Mouse (Mus musculus) embryo, embryonic 10 days (tissue): ENCODE results near the gene Timeless.

Source experiments
- DNase-seq: peaks from one replicate; pipeline ENCODE4 v3.0.0-alpha.2; 2015; ENCODE audit warnings: low spot score

Gene Timeless

DNA sequence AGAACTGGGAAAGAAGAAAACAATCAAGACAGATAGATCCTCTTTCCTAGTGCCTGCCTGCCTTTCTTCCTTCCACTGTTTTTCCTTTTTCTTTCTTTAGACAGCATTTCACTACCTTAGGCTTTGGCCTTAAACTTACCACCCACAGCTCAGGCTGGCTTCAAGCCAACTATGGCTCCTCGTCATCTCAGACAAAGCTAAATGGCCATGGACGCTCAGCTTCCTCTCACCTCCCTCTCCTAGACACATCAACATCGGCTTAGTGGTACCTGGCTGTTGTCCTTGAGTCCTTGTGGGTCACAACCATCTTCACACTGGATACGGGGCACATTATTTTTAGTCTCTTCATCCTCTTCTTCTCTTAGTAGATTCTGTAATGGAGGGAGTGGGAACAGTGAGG is 65.4 kb downstream of the Timeless start:
- DNase-seq = no peak

DNA sequence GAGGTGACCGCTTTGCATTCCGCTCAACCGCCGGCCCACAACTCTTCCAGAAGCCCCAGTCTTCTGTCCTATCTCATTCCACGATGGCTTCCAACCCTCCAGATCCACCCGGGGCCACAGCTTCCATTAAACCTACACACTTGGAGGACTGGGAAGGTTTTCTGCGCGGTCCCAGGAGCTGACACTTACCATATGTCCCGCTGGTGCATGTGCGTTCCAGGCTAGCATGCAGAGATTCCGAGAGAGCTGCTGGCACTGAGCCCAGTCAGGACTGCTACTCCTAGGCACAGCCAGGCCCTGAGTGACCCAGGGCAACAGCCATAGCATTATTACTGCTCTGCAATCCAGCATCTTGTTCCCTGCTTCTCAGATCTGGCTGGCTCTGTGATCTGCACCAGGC is 65.8 kb downstream of the Timeless start:
- DNase-seq = no peak

DNA sequence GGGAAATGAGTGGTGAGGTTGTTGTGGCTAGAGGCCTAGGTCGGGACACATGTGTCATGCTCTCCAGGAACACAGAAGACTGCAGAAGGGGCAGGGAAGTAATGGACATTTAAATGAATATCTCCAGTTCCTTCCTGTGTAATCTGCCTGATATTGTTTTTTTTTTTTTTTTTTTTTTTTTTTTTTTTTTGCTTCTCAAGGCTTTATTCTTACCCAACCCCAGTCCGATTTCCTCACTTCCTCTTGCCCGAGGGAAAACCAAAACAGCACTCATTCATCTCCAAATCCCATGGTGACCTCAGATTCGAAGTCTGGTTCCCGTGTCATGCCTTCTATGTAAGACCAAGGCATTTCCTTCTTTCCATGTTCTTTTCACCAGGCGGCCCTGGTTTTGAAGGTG is 66.4 kb downstream of the Timeless start:
- no peak for DNase-seq

DNA sequence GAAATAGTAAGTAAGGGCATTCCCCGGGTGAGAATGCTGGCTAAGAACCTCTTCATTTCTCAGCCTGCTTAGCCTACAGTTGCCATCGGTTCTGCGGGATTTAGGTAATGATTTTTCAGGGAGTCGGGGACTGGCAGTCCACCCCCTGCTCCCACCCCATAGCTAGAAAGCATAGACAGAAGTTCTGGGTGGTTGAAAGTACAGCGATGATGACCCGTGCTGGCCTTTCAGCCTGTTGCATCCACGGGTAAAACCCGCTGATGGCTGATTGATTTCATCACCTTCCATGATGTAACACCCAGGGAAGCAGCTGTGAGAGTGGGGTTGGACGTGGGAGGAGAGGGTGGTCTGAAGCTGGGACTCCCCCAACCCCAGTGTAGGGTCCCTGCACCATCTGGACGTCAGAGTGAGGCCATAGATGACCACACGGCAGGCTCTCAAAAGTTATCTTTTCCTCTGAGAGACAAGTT is 66.9 kb downstream of the Timeless start, which contains the start of gene Il23a:
Gene Il23a, minus strand, starts transcription at position 51 of the 470 bp plus-strand sequence.
- DNase-seq = no peak

DNA sequence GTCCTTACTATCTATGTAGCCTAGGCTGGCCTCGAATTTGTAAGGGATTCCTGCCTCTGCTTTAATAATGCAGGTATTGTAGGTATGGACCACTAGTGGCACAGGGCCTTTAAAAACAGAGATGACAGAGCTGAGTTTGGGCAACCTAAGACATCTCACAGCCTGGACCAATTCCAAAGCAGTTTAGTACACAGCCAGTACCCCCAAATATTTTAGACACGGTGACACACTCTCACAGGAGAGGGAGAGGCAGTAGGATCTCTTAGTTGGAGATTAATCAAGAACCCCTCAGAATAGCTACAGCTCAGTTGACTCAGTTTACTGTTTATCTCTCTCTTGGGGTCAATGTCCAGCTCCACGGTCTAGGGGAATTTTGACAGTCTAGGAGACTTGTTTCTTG is 70.5 kb downstream of the Timeless start:
- DNase-seq = no peak
